Mouse (Mus musculus): ENCODE results near the gene Sbf2. TPM values are rescaled to one million over a fixed set of nuclear protein-coding genes. Genes with fewer than 3 reads are reported as not detected.

The Sbf2 gene
- total and polyA plus RNA-seq, 2 experiments from 2014 or later, result 41.0 to 80.1 TPM

DNA sequence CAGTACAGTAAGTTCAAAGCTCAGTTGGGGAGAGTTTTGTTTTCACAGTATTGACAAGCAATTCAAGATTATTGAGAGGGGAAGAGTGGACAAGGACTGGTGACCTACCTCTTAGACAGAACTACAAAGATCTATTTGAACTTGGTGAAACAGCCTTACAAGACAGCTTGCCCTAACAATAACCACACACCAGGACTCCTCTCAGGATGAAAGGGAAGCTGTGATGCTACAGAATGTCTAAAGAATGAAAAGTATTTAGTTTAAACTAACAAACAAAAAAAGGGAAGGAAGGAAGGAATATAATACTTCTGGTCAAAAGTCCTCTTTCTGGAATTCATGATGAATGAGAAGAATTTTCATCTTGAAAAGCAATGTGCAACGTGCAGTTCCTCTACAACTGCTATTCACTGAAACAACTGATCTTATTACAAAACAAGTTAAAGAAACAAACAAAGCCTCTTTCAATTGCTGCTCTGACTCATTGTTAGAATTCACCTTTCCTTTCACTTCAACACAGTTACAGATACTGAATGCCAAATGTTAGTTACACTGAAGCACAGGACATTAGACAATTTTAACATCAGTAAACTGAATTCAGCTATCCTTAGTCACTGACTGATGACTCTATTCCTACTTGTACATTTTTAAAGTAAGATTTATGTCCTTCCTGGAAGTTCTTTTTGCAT lies 89.5 kb downstream of the Sbf2 start:
- Histone ChIP-seq H3K27me3 (ENCODE audit: insufficient read depth, low read length) (no peaks in the 10 kb centered on the region), H3K9me3 (ENCODE audit: low read length) (no peaks in the 10 kb centered on the region), H3K27ac (ENCODE audit: low read depth, low read length) (no peak overlapping the region), H3K4me2 (ENCODE audit: low read depth, low read length, poor library complexity, severe bottlenecking) (no peak overlapping the region), H3K4me1 (ENCODE audit: insufficient read depth, low read length) (no peaks in the 10 kb centered on the region), H3K9ac (replicated peaks; ENCODE audit: low read length, poor library complexity, severe bottlenecking) (no peak overlapping the region), H3K36me3 (ENCODE audit: insufficient read depth, low read length) (no peaks in the 10 kb centered on the region), H3K4me3 (ENCODE audit: low read depth, low read length) (no peak overlapping the region)
- no peak for TF ChIP-seq CTCF (IDR thresholded peaks at IDR 0.05)
- DNase-seq (ENCODE audit: low spot score) (no peak), ATAC-seq (ENCODE audit: low FRiP score) (no peak)
- WGBS, result 26% methylated on average over 1 of the region's 1 CpGs

DNA sequence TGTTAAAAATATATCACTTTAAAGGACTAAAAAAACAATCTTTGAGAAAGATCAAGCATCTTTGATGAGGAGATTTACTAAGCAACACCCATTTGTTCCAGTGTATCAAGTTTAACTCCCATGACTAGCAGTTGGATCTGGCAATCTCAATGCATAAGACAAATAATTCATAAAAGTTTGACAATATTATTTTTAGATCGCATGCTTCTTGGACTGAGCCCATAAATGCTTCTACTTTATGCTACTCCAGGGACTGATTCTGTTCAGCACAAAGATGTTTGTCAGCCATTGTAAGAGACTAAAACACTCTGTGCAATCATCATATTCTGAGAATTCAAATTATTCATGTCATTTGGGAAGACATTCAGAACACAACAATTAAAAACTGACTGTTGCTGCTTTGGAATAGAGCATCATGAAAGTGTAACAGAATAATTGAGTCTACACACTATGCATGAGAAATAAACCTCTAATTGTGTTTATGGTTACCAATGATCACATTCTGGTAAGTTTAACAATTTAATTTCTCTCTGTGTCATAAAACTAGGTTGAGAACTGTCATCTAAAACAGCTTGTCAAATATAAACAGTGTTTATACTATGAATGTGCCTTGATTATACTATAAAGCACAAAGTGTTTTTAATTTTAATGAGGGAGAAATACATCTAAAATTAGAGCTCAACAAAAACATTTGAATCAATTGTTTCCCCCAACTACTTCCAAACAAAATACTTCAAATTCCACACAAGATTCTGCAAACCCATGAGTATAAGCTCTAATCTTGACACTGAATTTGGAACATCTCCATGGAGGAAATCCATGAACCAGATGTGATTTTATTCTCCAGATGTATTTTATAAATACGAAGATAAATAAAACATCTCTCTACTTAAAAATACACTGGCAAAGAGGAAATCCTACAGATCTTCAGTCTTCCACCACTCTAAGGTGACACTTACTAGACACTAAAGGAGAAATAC lies 98.2 kb downstream of the Sbf2 start:
- ATAC-seq (ENCODE audit: low FRiP score) (no peak), DNase-seq (ENCODE audit: low spot score) (peak; percentile 9)
- 84% methylated on average over 2 of the region's 2 CpGs for WGBS
- H3K9me3 ChIP-seq (ENCODE audit: low read length), result no peaks in the 10 kb centered on the region
- H3K27ac ChIP-seq (ENCODE audit: low read depth, low read length), result no peak overlapping the region
- H3K36me3 ChIP-seq (ENCODE audit: insufficient read depth, low read length), result no peaks in the 10 kb centered on the region
- no peaks in the 10 kb centered on the region for H3K4me1 ChIP-seq (ENCODE audit: insufficient read depth, low read length)
- TF ChIP-seq CTCF (IDR thresholded peaks at IDR 0.05), result no peak
- no peak overlapping the region for H3K4me3 ChIP-seq (ENCODE audit: low read depth, low read length)
- H3K9ac ChIP-seq (replicated peaks; ENCODE audit: low read length, poor library complexity, severe bottlenecking), result no peak overlapping the region
- no peak overlapping the region for H3K4me2 ChIP-seq (ENCODE audit: low read depth, low read length, poor library complexity, severe bottlenecking)
- no peaks in the 10 kb centered on the region for H3K27me3 ChIP-seq (ENCODE audit: insufficient read depth, low read length)

DNA sequence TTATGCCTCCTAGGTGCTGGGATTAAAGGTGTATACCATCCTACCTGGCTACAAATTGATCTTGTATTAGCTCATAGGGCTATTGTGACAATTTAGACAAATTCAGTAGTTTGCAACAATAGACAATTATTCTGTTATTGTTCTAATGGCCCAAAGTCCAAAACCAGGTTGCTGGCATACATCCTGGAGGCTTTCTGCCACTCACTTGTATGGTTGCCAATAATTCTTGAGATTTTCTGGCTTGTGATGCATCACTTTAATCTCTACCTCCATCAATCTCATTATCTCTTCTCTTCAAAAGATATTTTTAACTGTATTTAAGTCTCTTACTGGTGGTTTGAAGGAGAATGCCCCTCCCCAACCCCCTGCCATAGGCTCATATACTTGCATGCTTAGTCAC lies 100.6 kb downstream of the Sbf2 start:
- H3K4me2 ChIP-seq (ENCODE audit: low read depth, low read length, poor library complexity, severe bottlenecking), result no peak overlapping the region
- no peak overlapping the region for H3K4me3 ChIP-seq (ENCODE audit: low read depth, low read length)
- no peaks in the 10 kb centered on the region for H3K36me3 ChIP-seq (ENCODE audit: insufficient read depth, low read length)
- DNase-seq (ENCODE audit: low spot score) (no peak), ATAC-seq (ENCODE audit: low FRiP score) (no peak)
- H3K9me3 ChIP-seq (ENCODE audit: low read length), result no peaks in the 10 kb centered on the region
- H3K9ac ChIP-seq (replicated peaks; ENCODE audit: low read length, poor library complexity, severe bottlenecking), result no peak overlapping the region
- no peaks in the 10 kb centered on the region for H3K4me1 ChIP-seq (ENCODE audit: insufficient read depth, low read length)
- H3K27me3 ChIP-seq (ENCODE audit: insufficient read depth, low read length), result no peaks in the 10 kb centered on the region
- no peak for TF ChIP-seq CTCF (IDR thresholded peaks at IDR 0.05)
- no peak overlapping the region for H3K27ac ChIP-seq (ENCODE audit: low read depth, low read length)

DNA sequence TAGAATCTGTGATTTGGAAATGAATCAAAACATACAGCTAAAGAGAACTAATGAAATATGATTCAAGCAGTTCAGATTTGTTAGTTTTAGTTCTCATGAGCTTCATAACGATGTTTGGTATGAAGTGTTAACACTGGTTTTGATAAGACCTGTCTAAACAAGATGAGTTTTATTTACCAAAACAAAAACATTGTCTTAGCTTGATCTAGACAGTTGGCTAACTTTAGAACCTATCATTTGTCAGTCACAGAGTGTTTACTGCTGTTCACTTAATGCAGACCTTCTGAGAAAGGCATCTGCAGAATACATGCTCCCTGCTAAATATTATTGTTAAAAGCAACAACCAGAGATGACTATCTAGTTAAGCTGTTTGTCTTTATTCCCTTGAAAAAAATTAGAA lies 116.1 kb downstream of the Sbf2 start:
- DNase-seq (ENCODE audit: low spot score) (no peak), ATAC-seq (ENCODE audit: low FRiP score) (no peak)
- 92% methylated on average over 1 of the region's 1 CpGs for WGBS
- Histone ChIP-seq H3K4me2 (ENCODE audit: low read depth, low read length, poor library complexity, severe bottlenecking) (no peak overlapping the region), H3K36me3 (ENCODE audit: insufficient read depth, low read length) (no peaks in the 10 kb centered on the region), H3K27me3 (ENCODE audit: insufficient read depth, low read length) (no peaks in the 10 kb centered on the region), H3K4me3 (ENCODE audit: low read depth, low read length) (no peak overlapping the region), H3K9ac (replicated peaks; ENCODE audit: low read length, poor library complexity, severe bottlenecking) (no peak overlapping the region), H3K27ac (ENCODE audit: low read depth, low read length) (no peak overlapping the region), H3K4me1 (ENCODE audit: insufficient read depth, low read length) (no peaks in the 10 kb centered on the region), H3K9me3 (ENCODE audit: low read length) (no peaks in the 10 kb centered on the region)
- no peak for TF ChIP-seq CTCF (IDR thresholded peaks at IDR 0.05)

DNA sequence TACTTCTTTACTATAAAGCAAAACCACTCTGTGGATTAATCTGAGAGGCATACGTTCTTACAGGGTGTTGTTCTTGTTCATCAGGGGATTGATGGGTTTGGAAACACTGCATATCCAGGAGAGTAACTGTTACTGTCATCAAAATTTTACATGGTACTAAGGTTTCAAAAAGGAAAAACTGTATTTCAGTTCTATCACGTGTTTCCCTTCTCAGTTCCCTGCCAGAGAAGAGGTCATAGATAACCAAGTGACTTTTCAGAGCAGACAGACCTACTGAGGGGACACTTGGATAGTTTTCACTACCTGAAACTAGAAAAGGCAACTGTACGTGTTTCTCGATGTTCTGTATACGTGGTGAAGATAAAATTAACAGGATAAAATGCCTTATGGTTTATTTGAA lies 123.7 kb downstream of the Sbf2 start:
- Histone ChIP-seq H3K9me3 (ENCODE audit: low read length) (no peaks in the 10 kb centered on the region), H3K9ac (replicated peaks; ENCODE audit: low read length, poor library complexity, severe bottlenecking) (no peak overlapping the region), H3K4me1 (ENCODE audit: insufficient read depth, low read length) (no peaks in the 10 kb centered on the region), H3K4me2 (ENCODE audit: low read depth, low read length, poor library complexity, severe bottlenecking) (no peak overlapping the region), H3K27me3 (ENCODE audit: insufficient read depth, low read length) (no peaks in the 10 kb centered on the region), H3K4me3 (ENCODE audit: low read depth, low read length) (no peak overlapping the region), H3K27ac (ENCODE audit: low read depth, low read length) (no peak overlapping the region), H3K36me3 (ENCODE audit: insufficient read depth, low read length) (no peaks in the 10 kb centered on the region)
- WGBS, result 95% methylated on average over 5 of the region's 5 CpGs
- ATAC-seq (ENCODE audit: low FRiP score) (no peak), DNase-seq (ENCODE audit: low spot score) (no peak)
- TF ChIP-seq CTCF (IDR thresholded peaks at IDR 0.05), result no peak

DNA sequence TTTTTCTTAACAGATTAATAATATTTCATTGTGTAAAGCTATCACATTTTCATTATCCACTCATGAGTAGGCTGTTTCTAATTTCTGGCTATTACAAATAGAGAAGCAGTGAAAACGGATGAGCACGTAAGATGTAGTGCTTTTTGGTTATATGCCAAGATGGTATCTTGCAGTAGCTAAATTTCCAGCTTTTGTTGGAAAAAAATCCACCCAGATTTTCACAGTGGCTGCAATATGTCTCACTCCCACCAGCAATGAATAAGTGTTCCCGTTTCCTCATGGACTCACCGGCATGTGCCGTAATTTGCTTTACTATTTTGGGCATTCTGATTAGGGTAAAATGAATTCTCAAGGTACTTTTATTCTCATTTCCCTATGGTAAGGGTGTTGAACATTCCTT lies 129.7 kb downstream of the Sbf2 start:
- ATAC-seq (ENCODE audit: low FRiP score) (no peak), DNase-seq (ENCODE audit: low spot score) (no peak)
- no peaks in the 10 kb centered on the region for H3K27me3 ChIP-seq (ENCODE audit: insufficient read depth, low read length)
- no peaks in the 10 kb centered on the region for H3K9me3 ChIP-seq (ENCODE audit: low read length)
- no peak overlapping the region for H3K4me3 ChIP-seq (ENCODE audit: low read depth, low read length)
- no peak overlapping the region for H3K9ac ChIP-seq (replicated peaks; ENCODE audit: low read length, poor library complexity, severe bottlenecking)
- H3K4me2 ChIP-seq (ENCODE audit: low read depth, low read length, poor library complexity, severe bottlenecking), result no peak overlapping the region
- no peak for TF ChIP-seq CTCF (IDR thresholded peaks at IDR 0.05)
- no peaks in the 10 kb centered on the region for H3K36me3 ChIP-seq (ENCODE audit: insufficient read depth, low read length)
- no peak overlapping the region for H3K27ac ChIP-seq (ENCODE audit: low read depth, low read length)
- WGBS, result 91% methylated on average over 5 of the region's 5 CpGs
- no peaks in the 10 kb centered on the region for H3K4me1 ChIP-seq (ENCODE audit: insufficient read depth, low read length)

Measured in midbrain, postnatal 0 days (tissue).